Mouse (Mus musculus): ENCODE data around the gene 1700001C19Rik. TPM values are rescaled to one million over a fixed set of nuclear protein-coding genes. Genes with fewer than 3 reads are reported as not detected.

Gene 1700001C19Rik
- polyA plus RNA-seq, 1 experiment from 2014 or later, result not detected

GRCm38 (mm10) chr17:47458936-47459335 is 21.8 kb upstream of the 1700001C19Rik start:
- no peak overlapping the region for H3K27ac ChIP-seq (replicated peaks)
- no peaks in the 10 kb centered on the region for H3K9me3 ChIP-seq
- H3K36me3 ChIP-seq (replicated peaks), result no peaks in the 10 kb centered on the region
- 84% methylated on average over 2 of the region's 2 CpGs for WGBS
- peaks cover 15% of the 10 kb centered on the region for H3K4me1 ChIP-seq
- peaks cover 34% of the 10 kb centered on the region for H3K27me3 ChIP-seq (replicated peaks; ENCODE audit: low read depth, poor library complexity, severe bottlenecking)
- no peak overlapping the region for H3K4me3 ChIP-seq
- no peak for DNase-seq (ENCODE audit: low spot score)

DNA sequence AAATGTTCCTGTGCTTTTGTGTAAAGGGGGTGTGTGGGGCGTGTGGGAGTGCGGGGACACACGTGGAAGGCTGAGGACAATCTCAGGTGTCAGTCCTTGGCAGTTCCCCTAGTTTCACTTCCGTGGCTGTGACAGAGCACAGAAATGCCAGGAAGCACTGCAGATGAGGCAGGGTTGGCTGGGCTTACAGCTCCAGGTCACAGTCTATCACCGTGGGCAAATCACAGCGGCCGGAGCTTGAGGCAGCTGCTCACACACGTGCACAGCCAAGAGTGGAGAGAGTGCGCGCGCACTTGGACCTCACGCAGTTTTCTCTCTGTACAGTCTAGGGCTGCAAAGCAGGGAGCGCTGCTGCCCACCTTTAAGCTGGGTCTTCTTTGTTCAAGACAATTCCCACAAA is 21.1 kb upstream of the 1700001C19Rik start:
- DNase-seq (ENCODE audit: low spot score), result no peak
- H3K27me3 ChIP-seq (replicated peaks; ENCODE audit: low read depth, poor library complexity, severe bottlenecking), result peaks cover 28% of the 10 kb centered on the region
- H3K27ac ChIP-seq (replicated peaks), result no peak overlapping the region
- peaks cover 13% of the 10 kb centered on the region for H3K4me1 ChIP-seq
- H3K9me3 ChIP-seq, result no peaks in the 10 kb centered on the region
- 87% methylated on average over 13 of the region's 13 CpGs for WGBS
- H3K4me3 ChIP-seq, result no peak overlapping the region
- H3K36me3 ChIP-seq (replicated peaks), result no peaks in the 10 kb centered on the region

- H3K36me3 ChIP-seq (replicated peaks), result no peaks in the 10 kb centered on the region
These were observed 17.5 kb upstream of the 1700001C19Rik start for GRCm38 (mm10) chr17:47454675-47455074.

GRCm38 (mm10) chr17:47452886-47453285 is 15.7 kb upstream of the 1700001C19Rik start:
- 45% methylated on average over 7 of the region's 7 CpGs for WGBS
- H3K4me1 ChIP-seq, result peaks cover 35% of the 10 kb centered on the region
- DNase-seq (ENCODE audit: low spot score), result no peak
- peak overlapping the region; percentile 15; the same call in 1 of the 2 replicates for H3K27ac ChIP-seq (replicated peaks)
- no peak overlapping the region for H3K4me3 ChIP-seq
- no peaks in the 10 kb centered on the region for H3K27me3 ChIP-seq (replicated peaks; ENCODE audit: low read depth, poor library complexity, severe bottlenecking)
- no peaks in the 10 kb centered on the region for H3K9me3 ChIP-seq
- H3K36me3 ChIP-seq (replicated peaks), result no peaks in the 10 kb centered on the region

More at GRCm38 (mm10) chr17:47454675-47455074, 17.5 kb upstream of the 1700001C19Rik start:
- no peak for DNase-seq (ENCODE audit: low spot score)
- 0 out of 2 replicates have a peak, but pooled peaks cover under 1% of the 10 kb centered on the region for H3K27me3 ChIP-seq (replicated peaks; ENCODE audit: low read depth, poor library complexity, severe bottlenecking)
- no peak overlapping the region for H3K4me3 ChIP-seq
- H3K27ac ChIP-seq (replicated peaks), result no peak overlapping the region
- H3K9me3 ChIP-seq, result no peaks in the 10 kb centered on the region
- 78% methylated on average over 8 of the region's 8 CpGs for WGBS
- H3K4me1 ChIP-seq, result peaks cover 19% of the 10 kb centered on the region

DNA sequence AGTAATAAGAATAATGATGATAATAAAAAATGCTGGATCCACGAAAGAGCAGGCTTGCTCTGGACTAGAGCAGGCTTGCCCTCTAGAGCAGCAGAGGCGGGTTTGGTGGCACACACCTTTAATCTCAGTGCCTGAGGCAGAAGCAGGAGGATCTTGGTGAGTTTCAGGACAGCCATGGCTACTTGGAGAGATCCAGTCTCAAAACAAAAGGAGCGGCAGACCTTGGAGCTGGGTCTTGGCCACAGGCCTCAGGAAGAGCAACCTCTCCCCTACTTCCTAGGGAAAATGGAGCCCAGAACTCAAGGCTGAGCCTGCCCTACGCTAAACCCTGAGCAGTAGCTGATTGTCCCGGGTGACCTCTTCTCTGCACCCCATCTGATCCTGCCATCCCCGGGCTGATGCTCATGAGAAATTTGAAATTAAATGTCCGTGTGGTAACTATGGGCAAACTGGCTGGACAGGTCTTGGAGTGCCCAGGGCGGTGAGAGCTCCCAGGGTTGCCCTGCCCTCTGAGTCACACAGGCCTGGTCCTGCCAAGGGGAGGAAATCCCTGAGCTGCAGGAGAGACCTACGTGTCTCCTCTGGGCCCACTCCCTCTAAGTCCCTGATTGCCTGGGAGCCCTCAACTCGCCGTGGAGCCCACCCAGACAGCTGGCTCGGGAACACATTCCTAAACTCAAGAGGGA is 13.8 kb upstream of the 1700001C19Rik start:
- H3K36me3 ChIP-seq (replicated peaks), result no peaks in the 10 kb centered on the region
- no peaks in the 10 kb centered on the region for H3K27me3 ChIP-seq (replicated peaks; ENCODE audit: low read depth, poor library complexity, severe bottlenecking)
- WGBS, result 79% methylated on average over 12 of the region's 12 CpGs
- no peak for DNase-seq (ENCODE audit: low spot score)
- H3K9me3 ChIP-seq, result no peaks in the 10 kb centered on the region
- H3K27ac ChIP-seq (replicated peaks), result no peak overlapping the region
- peaks cover 35% of the 10 kb centered on the region for H3K4me1 ChIP-seq
- no peak overlapping the region for H3K4me3 ChIP-seq

DNA sequence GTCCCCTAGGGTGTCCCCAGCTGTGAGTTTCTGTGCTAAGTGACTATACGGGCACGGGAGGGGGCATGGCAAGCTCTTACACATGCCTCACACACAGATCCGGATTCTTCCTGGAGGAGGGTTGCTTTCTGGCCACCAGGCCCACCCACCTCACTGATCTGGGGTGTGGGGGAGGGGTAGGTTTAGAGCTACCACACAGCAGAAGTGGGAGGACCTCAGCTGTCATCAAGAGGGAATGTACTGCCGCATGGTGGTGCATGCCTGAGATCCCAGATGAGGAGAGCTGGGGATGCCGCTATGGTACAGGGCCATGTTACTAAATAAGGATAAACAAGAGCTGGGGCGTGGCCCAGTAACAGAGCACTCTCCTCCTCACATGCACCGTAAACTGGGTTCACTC is 13.1 kb upstream of the 1700001C19Rik start:
- WGBS, result 39% methylated on average over 7 of the region's 7 CpGs
- H3K36me3 ChIP-seq (replicated peaks), result no peaks in the 10 kb centered on the region
- DNase-seq (ENCODE audit: low spot score), result peak; percentile 48
- no peak overlapping the region for H3K4me3 ChIP-seq
- peaks cover 35% of the 10 kb centered on the region for H3K4me1 ChIP-seq
- H3K27me3 ChIP-seq (replicated peaks; ENCODE audit: low read depth, poor library complexity, severe bottlenecking), result no peaks in the 10 kb centered on the region
- no peaks in the 10 kb centered on the region for H3K9me3 ChIP-seq
- H3K27ac ChIP-seq (replicated peaks), result 0 out of 2 replicates have a peak overlapping the region, but pooled peaks have one; percentile 27

DNA sequence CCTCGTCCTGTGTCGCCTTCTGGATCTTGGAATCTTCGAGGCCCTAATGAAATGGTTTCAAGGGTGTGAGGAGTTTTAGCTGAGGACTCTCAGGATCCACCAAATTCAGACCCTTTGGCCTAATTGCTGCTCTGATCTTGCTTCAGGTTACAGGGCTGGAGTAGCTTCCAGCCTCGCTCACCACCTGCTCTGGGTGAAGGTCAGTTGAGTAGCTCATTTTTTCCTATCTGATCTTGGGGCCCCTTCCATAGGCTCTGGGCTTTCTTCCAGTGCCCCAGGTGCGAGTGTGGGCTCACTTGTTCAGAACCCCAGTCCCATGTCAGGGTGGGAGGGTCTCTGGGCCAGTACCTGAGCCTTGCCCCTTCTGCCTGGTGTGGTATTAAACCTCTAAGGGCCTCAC is 12.3 kb upstream of the 1700001C19Rik start:
- DNase-seq (ENCODE audit: low spot score), result no peak
- H3K4me1 ChIP-seq, result peaks cover 35% of the 10 kb centered on the region

DNA sequence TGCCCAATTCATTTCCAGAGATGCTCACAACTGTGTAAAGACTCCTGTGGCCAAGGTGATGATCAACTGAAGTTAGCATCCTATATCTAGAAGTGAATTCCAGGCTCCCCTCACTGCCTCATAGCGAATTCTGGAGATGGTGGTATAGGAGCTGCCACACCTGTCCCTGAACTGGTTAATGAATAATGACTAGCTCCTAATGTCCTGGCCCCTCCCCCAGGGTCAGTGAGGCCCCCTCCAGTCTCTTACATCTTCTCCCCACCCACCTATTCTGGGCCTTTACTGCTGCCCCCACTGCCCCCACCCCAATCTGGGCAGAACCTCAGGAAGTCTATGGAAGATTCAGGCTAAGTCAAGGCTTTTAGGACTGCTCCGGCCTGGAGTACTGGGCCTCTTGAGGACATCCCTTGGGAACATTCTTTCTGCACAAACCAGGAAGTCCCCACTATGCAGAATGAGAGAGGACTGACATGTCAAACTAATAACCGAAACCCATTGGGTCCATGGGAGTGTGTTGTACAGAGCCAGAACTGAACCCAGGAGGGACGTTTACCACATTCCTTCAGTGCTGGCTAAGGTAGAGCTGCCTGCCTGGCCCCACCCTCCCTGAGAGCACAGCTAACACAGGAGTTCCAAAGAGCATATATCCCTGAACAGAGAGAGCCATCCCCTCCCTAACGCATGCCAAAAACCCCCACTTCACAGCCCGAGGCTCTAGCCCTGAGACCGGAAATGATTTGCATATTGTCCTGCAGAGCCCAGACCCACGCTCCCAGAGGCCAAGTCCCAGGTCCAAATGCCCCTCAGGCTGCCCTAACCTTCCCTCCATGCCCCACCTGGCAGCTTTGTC is 11.6 kb upstream of the 1700001C19Rik start:
- H3K9me3 ChIP-seq, result no peaks in the 10 kb centered on the region
- H3K4me1 ChIP-seq, result peaks cover 35% of the 10 kb centered on the region
- H3K27me3 ChIP-seq (replicated peaks; ENCODE audit: low read depth, poor library complexity, severe bottlenecking), result no peaks in the 10 kb centered on the region
- H3K4me3 ChIP-seq, result no peak overlapping the region
- H3K36me3 ChIP-seq (replicated peaks), result no peaks in the 10 kb centered on the region
- H3K27ac ChIP-seq (replicated peaks), result no peak overlapping the region; the same call in 1 of the 2 replicates
- 36% methylated on average over 8 of the region's 8 CpGs for WGBS
- DNase-seq (ENCODE audit: low spot score), result no peak

More for the DNA sequence above, 12.3 kb upstream of the 1700001C19Rik start:
- Histone ChIP-seq H3K36me3 (replicated peaks) (no peaks in the 10 kb centered on the region), H3K27ac (replicated peaks) (peak overlapping the region; percentile 27; the same call in 1 of the 2 replicates), H3K27me3 (replicated peaks; ENCODE audit: low read depth, poor library complexity, severe bottlenecking) (no peaks in the 10 kb centered on the region), H3K4me3 (no peak overlapping the region), H3K9me3 (no peaks in the 10 kb centered on the region)
- WGBS, result 66% methylated on average over 5 of the region's 5 CpGs

DNA sequence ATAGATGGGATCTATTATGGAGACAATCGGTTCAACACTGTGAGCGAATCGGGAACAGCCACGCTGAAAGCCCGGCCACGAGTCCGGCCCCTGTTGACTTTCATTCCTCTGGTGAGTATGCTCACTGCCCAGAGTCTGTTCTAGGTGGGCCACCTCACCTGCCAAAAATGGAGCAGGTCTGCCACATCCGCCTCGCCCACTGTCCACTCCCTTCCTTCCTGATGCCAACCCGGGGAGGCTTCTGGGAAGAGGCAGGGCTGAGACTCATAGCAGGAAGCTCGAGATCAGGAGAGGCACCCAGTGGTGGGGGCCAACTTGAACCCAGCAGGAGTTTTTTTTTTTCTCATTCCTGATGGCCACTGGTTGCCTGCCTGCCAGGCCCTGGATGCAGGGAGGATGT is 9.4 kb upstream of the 1700001C19Rik start:
- Histone ChIP-seq H3K27me3 (replicated peaks; ENCODE audit: low read depth, poor library complexity, severe bottlenecking) (peaks cover 11% of the 10 kb centered on the region; the same call in 1 of the 2 replicates), H3K27ac (replicated peaks) (no peak overlapping the region), H3K36me3 (replicated peaks) (no peaks in the 10 kb centered on the region), H3K4me1 (peaks cover 37% of the 10 kb centered on the region), H3K9me3 (no peaks in the 10 kb centered on the region), H3K4me3 (no peak overlapping the region)
- WGBS, result 88% methylated on average over 11 of the region's 11 CpGs
- no peak for DNase-seq (ENCODE audit: low spot score)

- 76% methylated on average over 9 of the region's 9 CpGs for WGBS
- H3K4me3 ChIP-seq, result no peak overlapping the region
- peaks cover 39% of the 10 kb centered on the region for H3K4me1 ChIP-seq
- H3K9me3 ChIP-seq, result no peaks in the 10 kb centered on the region
- peaks cover 16% of the 10 kb centered on the region for H3K27me3 ChIP-seq (replicated peaks; ENCODE audit: low read depth, poor library complexity, severe bottlenecking)
- no peak overlapping the region for H3K27ac ChIP-seq (replicated peaks)
- no peak for DNase-seq (ENCODE audit: low spot score)
- H3K36me3 ChIP-seq (replicated peaks), result no peaks in the 10 kb centered on the region
These were observed 8.8 kb upstream of the 1700001C19Rik start for GRCm38 (mm10) chr17:47446025-47446424.

GRCm38 (mm10) chr17:47445518-47445917 is 8.3 kb upstream of the 1700001C19Rik start:
- no peaks in the 10 kb centered on the region for H3K36me3 ChIP-seq (replicated peaks)
- peaks cover 43% of the 10 kb centered on the region for H3K4me1 ChIP-seq
- H3K27ac ChIP-seq (replicated peaks), result no peak overlapping the region
- 75% methylated on average over 11 of the region's 11 CpGs for WGBS
- no peaks in the 10 kb centered on the region for H3K9me3 ChIP-seq
- DNase-seq (ENCODE audit: low spot score), result no peak
- no peak overlapping the region for H3K4me3 ChIP-seq
- H3K27me3 ChIP-seq (replicated peaks; ENCODE audit: low read depth, poor library complexity, severe bottlenecking), result peaks cover 21% of the 10 kb centered on the region

DNA sequence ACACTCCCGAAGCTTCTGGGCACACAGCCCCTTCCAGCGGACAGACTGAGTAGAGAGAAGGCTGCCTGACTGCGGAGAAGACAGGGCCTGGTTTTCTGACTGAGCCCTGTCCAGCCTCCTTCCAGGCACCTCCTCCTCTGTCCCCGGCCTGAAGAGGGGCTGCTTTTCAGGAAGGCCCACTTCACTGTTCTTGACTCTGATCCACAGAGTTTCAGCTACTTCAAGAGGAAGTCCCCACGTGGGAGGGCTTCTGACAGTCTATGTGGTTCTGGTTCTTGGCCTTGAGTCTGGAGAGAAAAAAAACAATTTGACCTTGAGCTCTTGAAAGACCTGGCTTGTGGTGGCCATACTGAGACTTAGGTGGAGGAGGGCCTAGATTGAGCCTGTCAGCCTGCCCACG is 6.9 kb upstream of the 1700001C19Rik start:
- WGBS, result 76% methylated on average over 6 of the region's 6 CpGs
- no peak for DNase-seq (ENCODE audit: low spot score)
- Histone ChIP-seq H3K4me1 (peaks cover 43% of the 10 kb centered on the region), H3K9me3 (no peaks in the 10 kb centered on the region), H3K27ac (replicated peaks) (no peak overlapping the region; the same call in 1 of the 2 replicates), H3K4me3 (no peak overlapping the region), H3K36me3 (replicated peaks) (no peaks in the 10 kb centered on the region), H3K27me3 (replicated peaks; ENCODE audit: low read depth, poor library complexity, severe bottlenecking) (peaks cover 34% of the 10 kb centered on the region)
